Mouse (Mus musculus): ENCODE results near the gene Sh3pxd2a.

DNA sequence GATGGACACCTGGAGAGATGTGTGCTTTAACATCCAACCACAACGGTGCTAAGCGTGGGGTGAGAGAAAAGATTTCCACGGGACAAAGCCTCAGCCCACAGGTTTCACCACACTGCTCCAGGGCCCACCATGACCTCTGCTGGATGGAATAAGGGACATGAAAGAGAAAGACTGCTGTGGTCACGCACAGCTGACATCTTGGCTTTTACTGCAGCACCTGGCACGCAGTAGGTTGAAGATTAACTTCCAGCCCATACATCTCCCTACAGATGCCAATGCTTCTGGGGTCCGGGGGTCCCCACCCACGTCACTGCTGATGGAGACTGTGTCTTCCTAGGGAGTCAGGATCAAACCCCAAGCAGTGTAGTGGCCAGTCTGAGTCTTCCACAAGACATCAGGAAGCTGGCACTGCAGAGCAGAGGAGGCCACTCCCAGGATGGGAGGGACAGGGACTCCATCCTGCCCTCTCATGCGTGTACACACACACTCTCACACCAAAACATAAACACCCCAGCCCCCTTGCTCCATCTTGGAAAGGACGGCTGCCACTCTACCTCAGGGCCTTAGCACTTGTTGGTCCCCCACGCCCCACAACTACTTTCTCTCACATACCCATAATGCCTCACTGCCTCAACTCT is 12.6 kb downstream of the Sh3pxd2a start:
- TF ChIP-seq CTCF (IDR thresholded peaks at IDR 0.05; ENCODE audit: low read depth) (peak; percentile 31), EP300 (IDR thresholded peaks at IDR 0.05; ENCODE audit: low read depth) (no peak)

Data from liver, postnatal 0 days (tissue).